Mouse (Mus musculus) hindbrain, postnatal 0 days (tissue): ENCODE measurements at regions not wholly inside any gene's neighbourhood (a gene's known extent, or its start where the extent isn't known, plus 50 kb on each side); places are given as distances from the start of the nearest gene placed in this dataset.

Source experiments
- ATAC-seq: fragments of 200-750 bp; cut with Nextera tagmentation; 2 replicates; pipeline ENCODE4 v1.8.0; 2017; ENCODE audit warnings: mild to moderate bottlenecking, moderate TSS enrichment, moderate library complexity
- DNase-seq: peaks from one replicate; pipeline ENCODE4 v3.0.0-alpha.2; 2015; ENCODE audit warnings: low spot score
- H3K27ac ChIP-seq: fragments of 300-500 bp; sonication (generic); 2 replicates; pipeline ENCODE4 v1.5.1; 2014; ENCODE audit warnings: mild to moderate bottlenecking
- H3K27me3 ChIP-seq: fragments of 300-500 bp; sonication (generic); 2 replicates; pipeline ENCODE4 v1.6.1; 2014; ENCODE audit warnings: low read length, mixed read lengths; ENCODE audit not compliant: insufficient read depth
- H3K36me3 ChIP-seq: fragments of 300-500 bp; sonication (generic); 2 replicates; pipeline ENCODE4 v1.6.1; 2014; ENCODE audit warnings: low read length, mixed read lengths; ENCODE audit not compliant: insufficient read depth
- H3K4me1 ChIP-seq: fragments of 300-500 bp; sonication (generic); 2 replicates; pipeline ENCODE4 v1.6.1; 2014; ENCODE audit warnings: antibody characterized with exemption, low read length, mixed read lengths; ENCODE audit not compliant: insufficient read depth
- H3K4me2 ChIP-seq: fragments of 300-500 bp; sonication (generic); 2 replicates; pipeline ENCODE4 v1.6.1; 2014; ENCODE audit warnings: low read depth, mild to moderate bottlenecking, low read length, moderate library complexity, mixed read lengths
- H3K4me3 ChIP-seq: fragments of 300-500 bp; sonication (generic); 2 replicates; pipeline ENCODE4 v1.5.1; 2014; ENCODE audit warnings: low read length
- H3K9ac ChIP-seq: fragments of 300-500 bp; sonication (generic); replicated peaks from 2 replicates; pipeline ENCODE4 v1.6.1; 2014; ENCODE audit warnings: mild to moderate bottlenecking, low read length, moderate library complexity, mixed read lengths
- H3K9me3 ChIP-seq: fragments of 300-500 bp; sonication (generic); 2 replicates; pipeline ENCODE4 v1.6.1; 2016; ENCODE audit warnings: low read length, mixed read lengths
- CTCF ChIP-seq: IDR thresholded peaks from 2 replicates; pipeline ENCODE4 v1.5.1; 2016; ENCODE audit warnings: antibody characterized with exemption, control low read depth, low read depth
- WGBS: fragments of 180-500 bp; shearing (Covaris S2); extraction: QIAGEN DNeasy Blood & Tissue Kit; methylation state at CpG from one replicate; pipeline ENCODE4 v1.1.7; 2014; 5-methylcytosine and 5-hydroxymethylcytosine counted together

GRCm38 (mm10) chr2:30718329-30718675 is 85.2 kb downstream of the 1700001O22Rik start:
- Histone ChIP-seq H3K36me3 (no peaks in the 10 kb centered on the region), H3K27me3 (no peaks in the 10 kb centered on the region), H3K27ac (peak overlapping the region; percentile 95), H3K4me3 (no peak overlapping the region), H3K4me1 (peaks cover 68% of the 10 kb centered on the region), H3K9ac (peak overlapping the region; percentile 46), H3K9me3 (no peaks in the 10 kb centered on the region), H3K4me2 (peak overlapping the region; percentile 52)
- DNase-seq: peak; percentile 95
- TF ChIP-seq CTCF: peak; percentile 20; the same call in 1 of the 2 replicates
- WGBS: 3% methylated on average over 12 of the region's 12 CpGs
- ATAC-seq: peak; percentile 80

DNA sequence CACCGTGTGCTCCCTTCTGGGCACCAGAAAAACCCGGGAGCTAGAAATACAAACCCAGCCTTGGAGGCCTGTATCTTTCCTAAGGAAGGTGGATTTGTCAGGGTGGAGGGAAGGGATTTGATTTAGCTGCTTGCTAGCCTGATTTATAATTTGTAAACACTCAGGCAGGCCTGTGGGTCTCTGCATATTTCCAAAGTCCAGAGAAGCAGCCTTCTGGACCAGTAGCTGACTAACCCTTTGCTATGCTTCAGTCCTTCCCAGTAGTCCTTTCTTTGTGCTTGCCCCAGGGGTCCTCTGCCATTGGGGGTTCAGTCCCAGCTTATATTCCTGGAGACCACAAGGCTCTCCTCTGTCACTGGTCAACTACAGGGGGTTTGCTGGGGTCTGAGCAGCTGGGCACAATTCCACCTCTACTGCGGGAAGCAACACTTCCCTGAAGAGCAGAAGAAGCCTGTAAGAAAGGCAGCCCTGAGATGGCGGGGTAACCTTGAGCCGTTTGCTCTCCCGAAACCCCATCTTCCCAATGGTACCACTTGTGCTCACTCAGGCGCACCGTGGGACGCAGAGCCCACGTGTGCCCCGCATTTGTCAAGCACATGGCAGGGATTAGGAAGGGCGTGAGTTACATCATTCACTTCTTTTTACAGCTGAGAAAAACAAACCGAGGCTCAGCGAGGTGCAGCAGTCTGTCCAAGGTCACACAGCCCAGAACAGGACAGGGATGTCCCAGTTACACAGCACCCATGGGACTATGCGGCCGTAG is 85.7 kb downstream of the 1700001O22Rik start:
- peak overlapping the region; percentile 46; the same call in 1 of the 2 replicates for H3K9ac ChIP-seq
- H3K4me3 ChIP-seq: no peak overlapping the region
- peak overlapping the region; percentile 95 for H3K27ac ChIP-seq
- no peaks in the 10 kb centered on the region for H3K27me3 ChIP-seq
- peaks cover 63% of the 10 kb centered on the region for H3K4me1 ChIP-seq
- H3K9me3 ChIP-seq: no peaks in the 10 kb centered on the region
- ATAC-seq (no peak), DNase-seq (peak; percentile 20)
- TF ChIP-seq CTCF: no peak
- 7% methylated on average over 16 of the region's 16 CpGs for WGBS
- H3K36me3 ChIP-seq: no peaks in the 10 kb centered on the region
- H3K4me2 ChIP-seq: peak overlapping the region; percentile 52

GRCm38 (mm10) chr2:30716580-30717565 is 86.6 kb downstream of the 1700001O22Rik start:
- Histone ChIP-seq H3K9ac (peak overlapping the region; percentile 28; the same call in 1 of the 2 replicates), H3K4me2 (peak overlapping the region; percentile 18; the same call in 1 of the 2 replicates), H3K36me3 (no peaks in the 10 kb centered on the region), H3K27ac (peak overlapping the region; percentile 95), H3K4me3 (no peak overlapping the region), H3K9me3 (no peaks in the 10 kb centered on the region), H3K4me1 (peaks cover 63% of the 10 kb centered on the region), H3K27me3 (no peaks in the 10 kb centered on the region)
- DNase-seq: peak; percentile 61
- ATAC-seq: no peak
- peak; percentile 13; the same call in 1 of the 2 replicates for TF ChIP-seq CTCF
- WGBS: 5% methylated on average over 24 of the region's 24 CpGs

- DNase-seq: no peak
- Histone ChIP-seq H3K9ac (no peak overlapping the region), H3K36me3 (no peaks in the 10 kb centered on the region), H3K4me1 (peaks cover 63% of the 10 kb centered on the region), H3K9me3 (no peaks in the 10 kb centered on the region), H3K4me2 (no peak overlapping the region), H3K27ac (peak overlapping the region; percentile 95; the same call in 1 of the 2 replicates), H3K4me3 (no peak overlapping the region), H3K27me3 (no peaks in the 10 kb centered on the region)
- no peak for ATAC-seq
- no peak for TF ChIP-seq CTCF
- 72% methylated on average over 4 of the region's 4 CpGs for WGBS
These were observed 87.6 kb downstream of the 1700001O22Rik start for GRCm38 (mm10) chr2:30715720-30716310.

GRCm38 (mm10) chr2:30713535-30713934 is 89.9 kb downstream of the 1700001O22Rik start:
- Histone ChIP-seq H3K4me1 (peaks cover 52% of the 10 kb centered on the region), H3K4me3 (no peak overlapping the region), H3K9me3 (no peaks in the 10 kb centered on the region), H3K9ac (no peak overlapping the region), H3K27me3 (no peaks in the 10 kb centered on the region), H3K27ac (peak overlapping the region; percentile 34; the same call in 1 of the 2 replicates), H3K4me2 (no peak overlapping the region), H3K36me3 (no peaks in the 10 kb centered on the region)
- no peak for TF ChIP-seq CTCF
- ATAC-seq: no peak
- 19% methylated on average over 3 of the region's 3 CpGs for WGBS
- DNase-seq: peak; percentile 5

DNA sequence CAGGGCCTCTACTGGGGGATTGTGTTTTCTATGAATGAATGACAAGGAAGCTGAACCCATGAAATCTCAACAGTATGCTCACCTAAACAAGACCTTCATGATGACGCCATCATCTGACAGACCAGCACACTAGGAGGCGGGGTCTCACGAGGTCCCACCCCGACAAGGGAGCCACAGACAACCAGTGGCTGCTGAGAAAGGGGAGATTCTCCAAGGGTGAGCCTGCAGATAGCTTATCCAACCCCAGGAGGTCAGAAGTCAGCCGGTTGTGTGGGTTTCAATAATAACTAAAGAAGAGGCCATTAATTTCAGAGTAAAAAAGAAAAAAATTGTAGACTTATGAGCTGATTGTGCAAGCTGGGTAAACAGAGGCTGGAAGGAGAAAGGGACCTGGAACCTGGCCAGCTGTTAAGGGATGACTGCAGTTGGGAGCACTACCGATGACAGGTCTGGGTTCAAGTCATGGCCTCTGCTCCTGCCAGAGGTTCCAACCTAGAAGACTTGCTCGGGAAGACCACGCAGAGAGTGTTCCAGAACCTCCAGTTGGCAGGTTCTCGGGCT is 90.5 kb downstream of the 1700001O22Rik start:
- 65% methylated on average over 9 of the region's 9 CpGs for WGBS
- H3K9ac ChIP-seq: no peak overlapping the region

More for the DNA sequence above, 90.5 kb downstream of the 1700001O22Rik start:
- Histone ChIP-seq H3K27ac (peak overlapping the region; percentile 89; the same call in 1 of the 2 replicates), H3K4me1 (peaks cover 50% of the 10 kb centered on the region), H3K4me3 (no peak overlapping the region), H3K27me3 (no peaks in the 10 kb centered on the region), H3K9me3 (no peaks in the 10 kb centered on the region), H3K4me2 (no peak overlapping the region), H3K36me3 (no peaks in the 10 kb centered on the region)
- TF ChIP-seq CTCF: no peak
- ATAC-seq (no peak), DNase-seq (peak; percentile 3)
